Comparison of ENCODE assay signal across 8 mouse cellular contexts in the genomic region with DNA sequence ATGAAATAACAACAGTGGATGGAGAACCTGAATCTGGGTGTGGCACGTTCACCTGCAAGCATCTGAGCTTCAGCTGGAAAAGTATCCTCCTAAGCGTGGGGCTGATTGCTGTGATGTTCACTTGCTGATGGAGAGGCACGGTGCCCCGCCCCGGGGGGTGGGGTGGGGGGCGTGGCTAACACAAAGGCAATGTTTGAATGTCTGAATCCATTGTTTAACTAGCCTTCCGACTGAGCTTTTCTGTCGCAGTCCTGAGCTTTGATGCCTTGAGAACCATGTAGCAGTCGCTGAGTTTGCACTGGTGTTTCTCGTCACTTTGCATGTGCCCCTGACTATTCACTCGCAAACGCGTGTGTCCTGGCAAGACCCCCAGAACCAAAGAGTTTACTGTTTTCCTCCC.
DNase-seq lines count a peak whose midpoint lies in the region; ATAC-seq and TF ChIP-seq lines count a peak whose summit lies in the region.

No protein-coding gene starts in this region.

- no peaks in the 10 kb centered on the region for H3K9me3 ChIP-seq in embryonic facial prominence, embryonic 11.5 days (replicated peaks; ENCODE audit: control insufficient read depth, low read length)
- H3K9me3 ChIP-seq in intestine, embryonic 15.5 days: no peaks in the 10 kb centered on the region
- H3K9me3 ChIP-seq in midbrain, embryonic 13.5 days: no peaks in the 10 kb centered on the region

- H3K27ac ChIP-seq in gastrocnemius, adult 2 months: no peak overlapping the region
- H3K27ac ChIP-seq in embryonic facial prominence, embryonic 11.5 days (replicated peaks; ENCODE audit: low read depth, low read length): no peak overlapping the region
- no peak overlapping the region for H3K27ac ChIP-seq in intestine, embryonic 15.5 days
- H3K27ac ChIP-seq in midbrain, embryonic 13.5 days: 0 out of 2 replicates have a peak overlapping the region, but pooled peaks have one; percentile 25

- no peak overlapping the region; the same call in 1 of the 2 replicates for H3K4me2 ChIP-seq in embryonic facial prominence, embryonic 11.5 days (ENCODE audit: low read depth, low read length)
- H3K4me2 ChIP-seq in intestine, embryonic 15.5 days (replicated peaks): peak overlapping the region; percentile 51
- H3K4me2 ChIP-seq in midbrain, embryonic 13.5 days (replicated peaks): peak overlapping the region; percentile 40

- no peaks in the 10 kb centered on the region for H3K4me1 ChIP-seq in embryonic facial prominence, embryonic 11.5 days (ENCODE audit: control insufficient read depth, insufficient read depth, low read length)
- no peaks in the 10 kb centered on the region for H3K4me1 ChIP-seq in intestine, embryonic 15.5 days (replicated peaks)
- H3K4me1 ChIP-seq in midbrain, embryonic 13.5 days (replicated peaks): peaks cover 39% of the 10 kb centered on the region

- no peaks in the 10 kb centered on the region for H3K27me3 ChIP-seq in embryonic facial prominence, embryonic 11.5 days (ENCODE audit: control insufficient read depth, insufficient read depth, low read length)
- no peaks in the 10 kb centered on the region for H3K27me3 ChIP-seq in intestine, embryonic 15.5 days (replicated peaks)
- H3K27me3 ChIP-seq in midbrain, embryonic 13.5 days: peaks cover 6% of the 10 kb centered on the region; the same call in 1 of the 2 replicates

- no peaks in the 10 kb centered on the region for H3K36me3 ChIP-seq in embryonic facial prominence, embryonic 11.5 days (replicated peaks; ENCODE audit: control insufficient read depth, insufficient read depth, low read depth, low read length)
- no peaks in the 10 kb centered on the region for H3K36me3 ChIP-seq in intestine, embryonic 15.5 days
- H3K36me3 ChIP-seq in midbrain, embryonic 13.5 days: 0 out of 2 replicates have a peak, but pooled peaks cover 4% of the 10 kb centered on the region

- H3K4me3 ChIP-seq in gastrocnemius, adult 2 months: peak overlapping the region; percentile 24; the same call in 1 of the 2 replicates
- H3K4me3 ChIP-seq in embryonic facial prominence, embryonic 11.5 days (ENCODE audit: low read depth, low read length): no peak overlapping the region
- no peak overlapping the region for H3K4me3 ChIP-seq in intestine, embryonic 15.5 days (replicated peaks)
- peak overlapping the region; percentile 24 for H3K4me3 ChIP-seq in midbrain, embryonic 13.5 days (replicated peaks)

- no peak for ATAC-seq in embryonic facial prominence, embryonic 11.5 days (replicated peaks; ENCODE audit: insufficient number of reproducible peaks, low FRiP score, low TSS enrichment, low read depth)
- no peak for ATAC-seq in intestine, embryonic 15.5 days
- peak; percentile 30; the same call in 1 of the 2 replicates for ATAC-seq in midbrain, embryonic 13.5 days
- ATAC-seq in activated CD4-positive, CD25-positive, alpha-beta regulatory T cell, adult 4 months: no peak

- no peak for DNase-seq in gastrocnemius, adult 2 months
- DNase-seq in gastrocnemius, postnatal 14 days: no peak
- peak; percentile 17 for DNase-seq in 3134 (ENCODE audit: extremely low read depth, insufficient read length, low spot score)
- peak; percentile 50 for DNase-seq in embryonic facial prominence, embryonic 11.5 days (ENCODE audit: low spot score)
- DNase-seq in cerebellum, adult 8-10 months: no peak

- H3K9ac ChIP-seq in embryonic facial prominence, embryonic 11.5 days (replicated peaks; ENCODE audit: low read length): no peak overlapping the region
- no peak overlapping the region; the same call in 1 of the 2 replicates for H3K9ac ChIP-seq in intestine, embryonic 15.5 days
- H3K9ac ChIP-seq in midbrain, embryonic 13.5 days (replicated peaks): peak overlapping the region; percentile 11

- TF ChIP-seq CTCF in gastrocnemius, adult 2 months (IDR thresholded peaks at IDR 0.05): no peak

- WGBS in embryonic facial prominence, embryonic 11.5 days: 15% methylated on average over 13 of the region's 13 CpGs
- WGBS in intestine, embryonic 15.5 days: 10% methylated on average over 13 of the region's 13 CpGs
- 4% methylated on average over 13 of the region's 13 CpGs for WGBS in midbrain, embryonic 13.5 days

- intact Hi-C loops in gastrocnemius, adult 2 months (cut with DNase I): no loop called here
- intact Hi-C loops in gastrocnemius, postnatal 14 days (cut with DNase I; ENCODE audit: low total_unique reads): no loop called here

Comparison
In these comparisons a context has a peak if more than half of its experiments do, and no peak if none do; other contexts are left out.
1. DNase-seq: peak in 3134 (single experiment) and embryonic facial prominence, embryonic 11.5 days (single experiment); none in gastrocnemius, adult 2 months (single experiment), gastrocnemius, postnatal 14 days (single experiment) and cerebellum, adult 8-10 months (single experiment).
2. H3K4me3 ChIP-seq: peak in gastrocnemius, adult 2 months (single experiment) and midbrain, embryonic 13.5 days (single experiment); none in embryonic facial prominence, embryonic 11.5 days (single experiment) and intestine, embryonic 15.5 days (single experiment).